Mouse (Mus musculus) mouse embryonic stem cell (cell line): ENCODE results near the gene Gria3.

ENCODE experiments used
- in situ Hi-C, 2 experiments: fragments of 300-500 bp; cut with MboI; formaldehyde crosslinking; loops; 1 replicate in 1 of 2; 3 replicates in 1 of 2; pipeline ENCODE4 v1.14.3; 2019 to 2020; ENCODE audit warnings: low sequenced_read_pairs in 2 of 2, low pct_unique_long_range_greater_than_20kb in 1 of 2, mixed read lengths in 1 of 2; ENCODE audit not compliant: unreplicated experiment in 1 of 2

The Gria3 gene

GRCm38 (mm10) chrX:41535886-41536285, 135.2 kb downstream of the Gria3 start:
- in situ Hi-C loops = no loop called here

GRCm38 (mm10) chrX:41562296-41563060, 161.8 kb downstream of the Gria3 start:
- in situ Hi-C loops = no loop called here

- in situ Hi-C loops = no loop called here
Observed at GRCm38 (mm10) chrX:41564898-41565297, 164.2 kb downstream of the Gria3 start.

GRCm38 (mm10) chrX:41573079-41573478, 172.4 kb downstream of the Gria3 start:
- in situ Hi-C loops = no loop called here

GRCm38 (mm10) chrX:41578797-41579196, 178.1 kb downstream of the Gria3 start:
- in situ Hi-C loops = no loop called here

- in situ Hi-C loops = no loop called here
Observed at GRCm38 (mm10) chrX:41587692-41588091, 187.0 kb downstream of the Gria3 start.

GRCm38 (mm10) chrX:41607181-41607580, 206.5 kb downstream of the Gria3 start:
- in situ Hi-C loops = no loop called here

GRCm38 (mm10) chrX:41614920-41615319, 214.3 kb downstream of the Gria3 start:
- in situ Hi-C loops = no loop called here

- in situ Hi-C loops = no loop called here
Observed at GRCm38 (mm10) chrX:41616928-41617327, 216.3 kb downstream of the Gria3 start.

DNA sequence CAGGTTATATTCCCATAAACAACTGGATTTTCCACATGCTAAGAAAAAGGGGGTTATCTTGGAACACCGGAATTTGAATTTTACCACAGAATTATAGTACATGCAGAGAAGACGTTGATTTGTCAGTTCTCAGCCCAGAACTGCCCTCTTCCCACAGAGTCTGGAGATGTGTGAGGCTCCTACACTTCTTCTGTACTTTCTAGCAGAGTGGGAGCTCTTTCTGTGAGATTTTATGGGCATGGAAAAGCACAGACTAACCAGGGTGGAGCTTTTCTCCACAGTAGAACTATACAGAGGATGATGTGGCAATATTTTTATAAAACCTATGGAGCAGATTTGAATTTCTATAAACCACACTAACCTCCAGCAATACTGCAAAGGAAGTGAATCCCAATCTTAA, 217.7 kb downstream of the Gria3 start:
- in situ Hi-C loops = no loop called here

GRCm38 (mm10) chrX:41633576-41633975, 232.9 kb downstream of the Gria3 start:
- in situ Hi-C loops = no loop called here

- in situ Hi-C loops = no loop called here
Observed at GRCm38 (mm10) chrX:41644954-41645353, 244.3 kb downstream of the Gria3 start.

DNA sequence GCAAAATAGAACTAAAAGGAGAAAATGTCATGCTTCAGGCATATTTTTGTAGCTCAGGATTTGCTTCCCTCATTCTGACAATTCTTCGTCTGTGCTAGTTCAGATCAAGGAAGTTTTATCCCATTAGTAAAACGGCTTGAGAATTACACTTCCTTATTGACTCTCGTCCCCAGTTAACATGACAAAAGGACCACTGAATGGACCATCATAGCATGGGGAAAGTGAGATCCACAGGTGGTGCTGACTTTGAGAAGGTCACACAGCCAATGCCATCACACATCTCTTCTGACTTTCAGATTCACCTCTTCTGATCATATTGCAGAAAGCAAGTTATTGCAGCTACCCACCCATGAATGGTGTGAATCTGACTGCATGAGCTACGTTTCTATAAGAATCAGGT, 257.1 kb downstream of the Gria3 start:
- in situ Hi-C loops = loop anchor here in 1 of 2 experiments (25.0 kb wide), 1 partner anchor 305 kb away; no protein-coding TSS in a partner anchor

DNA sequence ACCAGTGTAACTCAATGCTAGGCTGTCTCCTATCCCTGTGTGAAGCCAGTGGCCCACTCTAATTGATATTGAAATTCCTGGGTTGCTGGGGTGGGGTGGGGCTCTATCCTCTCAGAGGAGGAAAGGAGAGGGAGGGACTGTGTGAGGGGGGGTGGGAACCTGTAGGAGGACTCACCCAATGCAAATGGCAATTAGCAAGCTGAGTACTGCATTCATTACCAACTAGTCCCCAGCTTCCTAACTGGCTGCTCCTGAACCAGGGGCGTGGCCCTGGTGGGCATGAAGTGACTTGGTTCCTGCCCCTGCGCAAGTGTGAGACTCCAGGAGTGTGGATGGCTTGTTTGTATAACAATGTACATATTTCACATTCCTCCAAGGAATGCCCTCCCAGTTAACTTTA, 288.2 kb downstream of the Gria3 start:
- in situ Hi-C loops = no loop called here

DNA sequence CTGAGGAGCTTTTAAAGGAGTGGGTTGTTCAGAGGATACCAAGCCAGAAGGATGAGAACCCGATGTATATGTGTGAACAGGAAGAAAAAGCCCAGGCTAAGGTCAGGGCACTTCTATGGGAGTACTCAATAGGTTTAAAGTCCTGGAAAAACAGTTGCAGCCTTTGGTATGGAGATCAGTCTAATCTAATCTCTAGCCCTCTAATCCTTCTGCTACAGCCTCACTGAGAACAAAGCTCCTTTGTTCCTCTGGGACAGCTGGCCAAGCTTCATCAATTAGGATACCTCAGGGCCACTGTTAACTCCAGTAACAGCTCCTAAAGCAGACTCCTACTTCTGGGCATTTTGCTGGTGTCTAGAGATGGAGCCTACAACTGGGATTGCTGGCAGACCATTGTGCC, 291.4 kb downstream of the Gria3 start:
- in situ Hi-C loops = no loop called here
